Comparison of ENCODE assay signal across 9 mouse cellular contexts in the genomic region with DNA sequence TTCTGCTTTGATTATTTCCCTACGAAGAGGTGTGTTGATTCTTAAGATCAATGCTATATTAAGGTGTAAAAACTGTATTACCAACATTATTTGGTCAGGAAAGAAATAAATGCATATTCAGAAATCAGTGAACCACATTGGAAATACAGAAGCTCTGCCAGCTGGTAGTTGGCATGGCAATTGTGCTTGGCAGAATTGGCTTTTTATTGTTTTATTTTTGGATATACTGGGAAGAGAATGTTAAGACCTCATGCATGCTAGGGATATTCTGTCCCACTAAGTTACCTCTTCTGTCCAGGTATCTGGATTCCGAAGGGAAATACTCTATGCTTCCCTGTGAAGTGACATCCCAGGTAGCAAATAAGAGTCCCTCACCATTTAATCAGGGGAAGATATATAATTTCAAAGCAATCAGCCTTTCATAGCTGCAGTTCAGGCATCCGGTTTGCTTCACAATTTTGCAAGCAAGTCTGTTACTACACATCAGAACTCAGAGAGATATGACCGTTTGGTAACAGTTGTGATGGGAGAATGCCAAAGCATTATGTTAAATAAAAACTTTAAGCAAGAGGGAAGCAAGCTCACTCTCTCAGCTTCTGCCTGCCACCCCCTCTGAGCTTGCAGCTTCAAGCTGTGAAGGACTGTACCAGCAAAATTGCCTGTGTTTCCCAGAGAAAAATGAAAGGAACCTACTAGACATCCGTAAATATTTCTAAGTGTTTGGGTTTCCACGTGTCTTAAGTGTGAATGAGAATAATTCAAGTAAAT.
DNase-seq lines count a peak whose midpoint lies in the region.
"Had no signal": no experiment of that assay in that cellular context is flagged by ENCODE, and none has a peak within 500 bp of the region (broad histone marks: within the 10 kb centered on the region; RNA-seq: fewer than 3 reads in every experiment).

No protein-coding gene starts in this region.

- DNase-seq in brain, adult 2 months (ENCODE audit: low read depth, low spot score) = peak; percentile 92
- peak; percentile 71 for DNase-seq in cerebellum, adult 8-10 months
- peak; percentile 63 for DNase-seq in layer of hippocampus, adult 11-12 months (ENCODE audit: low spot score)
- peak; percentile 49 to 83 for DNase-seq in left cerebral cortex, postnatal 14 days (ENCODE audit: low spot score in 2 of 2)
- DNase-seq in urinary bladder, adult 18-20 months (ENCODE audit: low spot score in 2 of 2) = no peak
- DNase-seq in kidney, postnatal 14 days = no peak
- no peak for DNase-seq in spleen, postnatal 4 days (ENCODE audit: low spot score in 2 of 2)
- no peak for DNase-seq in lung, postnatal 25 days (ENCODE audit: low spot score)
- DNase-seq: adrenal gland, postnatal 25 days had no signal

- intact Hi-C loops in left cerebral cortex, postnatal 14 days (cut with DNase I) = no loop called here

Comparison
In these comparisons a context has a peak if more than half of its experiments do, and no peak if none do; other contexts are left out.
1. DNase-seq: peak in brain, adult 2 months (single experiment), cerebellum, adult 8-10 months (single experiment), layer of hippocampus, adult 11-12 months (single experiment) and left cerebral cortex, postnatal 14 days (2 of 2); none in urinary bladder, adult 18-20 months (0 of 2), kidney, postnatal 14 days (single experiment), spleen, postnatal 4 days (0 of 2) and lung, postnatal 25 days (single experiment).